Mouse (Mus musculus): Measurements from ENCODE around the gene Grb10. TPM values are rescaled to one million over a fixed set of nuclear protein-coding genes. Genes with fewer than 3 reads are reported as not detected.

The Grb10 gene
- polyA plus RNA-seq, 1 experiment: 0.31 TPM

GRCm38 (mm10) chr11:11948321-11948987, 90.0 kb downstream of the Grb10 start:
- Histone ChIP-seq H3K4me3 (replicated peaks) (no peak overlapping the region), H3K36me3 (ENCODE audit: control insufficient read depth) (peaks cover 44% of the 10 kb centered on the region), H3K4me1 (ENCODE audit: control insufficient read depth) (peaks cover 13% of the 10 kb centered on the region), H3K9me3 (ENCODE audit: control insufficient read depth, low read length) (no peaks in the 10 kb centered on the region), H3K27me3 (ENCODE audit: control insufficient read depth) (no peaks in the 10 kb centered on the region)
- TF ChIP-seq GATA1 (IDR thresholded peaks at IDR 0.05; ENCODE audit: low read length): no peak
- no peak for TF ChIP-seq TAL1 (IDR thresholded peaks at IDR 0.05; ENCODE audit: low read length)

GRCm38 (mm10) chr11:11947857-11948256, 90.6 kb downstream of the Grb10 start:
- TF ChIP-seq TAL1 (IDR thresholded peaks at IDR 0.05; ENCODE audit: low read length) (no peak), GATA1 (IDR thresholded peaks at IDR 0.05; ENCODE audit: low read length) (no peak)
- Histone ChIP-seq H3K4me3 (replicated peaks) (no peak overlapping the region), H3K4me1 (ENCODE audit: control insufficient read depth) (peaks cover 12% of the 10 kb centered on the region), H3K9me3 (ENCODE audit: control insufficient read depth, low read length) (no peaks in the 10 kb centered on the region), H3K36me3 (ENCODE audit: control insufficient read depth) (peaks cover 44% of the 10 kb centered on the region), H3K27me3 (ENCODE audit: control insufficient read depth) (no peaks in the 10 kb centered on the region)

GRCm38 (mm10) chr11:11945766-11946165, 92.7 kb downstream of the Grb10 start:
- H3K36me3 ChIP-seq (ENCODE audit: control insufficient read depth): peaks cover 52% of the 10 kb centered on the region
- no peaks in the 10 kb centered on the region for H3K27me3 ChIP-seq (ENCODE audit: control insufficient read depth)
- H3K4me1 ChIP-seq (ENCODE audit: control insufficient read depth): peaks cover 5% of the 10 kb centered on the region

GRCm38 (mm10) chr11:11944814-11945213, 93.7 kb downstream of the Grb10 start:
- peaks cover 49% of the 10 kb centered on the region for H3K36me3 ChIP-seq (ENCODE audit: control insufficient read depth)
- H3K4me3 ChIP-seq (replicated peaks): no peak overlapping the region
- no peaks in the 10 kb centered on the region for H3K27me3 ChIP-seq (ENCODE audit: control insufficient read depth)

More at GRCm38 (mm10) chr11:11945766-11946165, 92.7 kb downstream of the Grb10 start:
- Histone ChIP-seq H3K4me3 (replicated peaks) (no peak overlapping the region), H3K9me3 (ENCODE audit: control insufficient read depth, low read length) (no peaks in the 10 kb centered on the region)
- TF ChIP-seq TAL1 (IDR thresholded peaks at IDR 0.05; ENCODE audit: low read length) (no peak), GATA1 (IDR thresholded peaks at IDR 0.05; ENCODE audit: low read length) (no peak)

GRCm38 (mm10) chr11:11944082-11944349, 94.5 kb downstream of the Grb10 start:
- H3K36me3 ChIP-seq (ENCODE audit: control insufficient read depth): peaks cover 50% of the 10 kb centered on the region

More at GRCm38 (mm10) chr11:11944814-11945213, 93.7 kb downstream of the Grb10 start:
- H3K9me3 ChIP-seq (ENCODE audit: control insufficient read depth, low read length): no peaks in the 10 kb centered on the region
- TF ChIP-seq GATA1 (IDR thresholded peaks at IDR 0.05; ENCODE audit: low read length): no peak
- TF ChIP-seq TAL1 (IDR thresholded peaks at IDR 0.05; ENCODE audit: low read length): no peak
- peaks cover 6% of the 10 kb centered on the region for H3K4me1 ChIP-seq (ENCODE audit: control insufficient read depth)

GRCm38 (mm10) chr11:11943240-11944081, 95.0 kb downstream of the Grb10 start:
- H3K27me3 ChIP-seq (ENCODE audit: control insufficient read depth): no peaks in the 10 kb centered on the region
- H3K36me3 ChIP-seq (ENCODE audit: control insufficient read depth): peaks cover 50% of the 10 kb centered on the region
- peaks cover 6% of the 10 kb centered on the region for H3K4me1 ChIP-seq (ENCODE audit: control insufficient read depth)

More at GRCm38 (mm10) chr11:11944082-11944349, 94.5 kb downstream of the Grb10 start:
- H3K27me3 ChIP-seq (ENCODE audit: control insufficient read depth): no peaks in the 10 kb centered on the region
- peaks cover 8% of the 10 kb centered on the region for H3K4me1 ChIP-seq (ENCODE audit: control insufficient read depth)
- TF ChIP-seq GATA1 (IDR thresholded peaks at IDR 0.05; ENCODE audit: low read length) (no peak), TAL1 (IDR thresholded peaks at IDR 0.05; ENCODE audit: low read length) (no peak)
- no peak overlapping the region for H3K4me3 ChIP-seq (replicated peaks)
- no peaks in the 10 kb centered on the region for H3K9me3 ChIP-seq (ENCODE audit: control insufficient read depth, low read length)

GRCm38 (mm10) chr11:11942320-11943217, 95.9 kb downstream of the Grb10 start:
- no peaks in the 10 kb centered on the region for H3K27me3 ChIP-seq (ENCODE audit: control insufficient read depth)
- H3K4me3 ChIP-seq (replicated peaks): no peak overlapping the region
- H3K4me1 ChIP-seq (ENCODE audit: control insufficient read depth): peaks cover 4% of the 10 kb centered on the region
- TF ChIP-seq GATA1 (IDR thresholded peaks at IDR 0.05; ENCODE audit: low read length) (no peak), TAL1 (IDR thresholded peaks at IDR 0.05; ENCODE audit: low read length) (no peak)
- H3K36me3 ChIP-seq (ENCODE audit: control insufficient read depth): peaks cover 56% of the 10 kb centered on the region
- no peaks in the 10 kb centered on the region for H3K9me3 ChIP-seq (ENCODE audit: control insufficient read depth, low read length)

More at GRCm38 (mm10) chr11:11943240-11944081, 95.0 kb downstream of the Grb10 start:
- Histone ChIP-seq H3K4me3 (replicated peaks) (no peak overlapping the region), H3K9me3 (ENCODE audit: control insufficient read depth, low read length) (no peaks in the 10 kb centered on the region)
- no peak for TF ChIP-seq GATA1 (IDR thresholded peaks at IDR 0.05; ENCODE audit: low read length)
- TF ChIP-seq TAL1 (IDR thresholded peaks at IDR 0.05; ENCODE audit: low read length): no peak

- Histone ChIP-seq H3K36me3 (ENCODE audit: control insufficient read depth) (peaks cover 62% of the 10 kb centered on the region), H3K4me3 (replicated peaks) (no peak overlapping the region), H3K27me3 (ENCODE audit: control insufficient read depth) (no peaks in the 10 kb centered on the region), H3K4me1 (ENCODE audit: control insufficient read depth) (peaks cover 4% of the 10 kb centered on the region), H3K9me3 (ENCODE audit: control insufficient read depth, low read length) (no peaks in the 10 kb centered on the region)
- TF ChIP-seq GATA1 (IDR thresholded peaks at IDR 0.05; ENCODE audit: low read length): no peak
- no peak for TF ChIP-seq TAL1 (IDR thresholded peaks at IDR 0.05; ENCODE audit: low read length)
These were observed 97.4 kb downstream of the Grb10 start for GRCm38 (mm10) chr11:11940833-11941681.
